Mouse (Mus musculus): ENCODE results near the gene Tfap4. TPM values are rescaled to one million over a fixed set of nuclear protein-coding genes. Genes with fewer than 3 reads are reported as not detected.

The Tfap4 gene
- polyA plus RNA-seq, 1 experiment, result 8.3 TPM

GRCm38 (mm10) chr16:4603453-4603837 is 43.8 kb upstream of the Tfap4 start:
- WGBS, result 84% methylated on average over 1 of the region's 1 CpGs
- no peak for TF ChIP-seq POLR2A (IDR thresholded peaks at IDR 0.05; ENCODE audit: low read depth, low read length)
- TF ChIP-seq CTCF (IDR thresholded peaks at IDR 0.05; ENCODE audit: extremely low read depth, insufficient read length, insufficient replicate concordance, low read depth, low read length), result no peak
- Histone ChIP-seq H3K4me3 (ENCODE audit: low read depth, low read length) (no peak overlapping the region), H3K36me3 (ENCODE audit: control insufficient read depth, insufficient read depth, low read length) (no peaks in the 10 kb centered on the region), H3K27me3 (ENCODE audit: control insufficient read depth, insufficient read depth, low read length) (no peaks in the 10 kb centered on the region), H3K27ac (ENCODE audit: insufficient read depth, low read depth, low read length) (no peak overlapping the region), H3K4me1 (ENCODE audit: control insufficient read depth, insufficient read depth, insufficient read length, low read length) (peaks cover 34% of the 10 kb centered on the region)

- Histone ChIP-seq H3K27ac (ENCODE audit: insufficient read depth, low read depth, low read length) (no peak overlapping the region), H3K4me3 (ENCODE audit: low read depth, low read length) (no peak overlapping the region), H3K4me1 (ENCODE audit: control insufficient read depth, insufficient read depth, insufficient read length, low read length) (peaks cover 34% of the 10 kb centered on the region), H3K36me3 (ENCODE audit: control insufficient read depth, insufficient read depth, low read length) (no peaks in the 10 kb centered on the region), H3K27me3 (ENCODE audit: control insufficient read depth, insufficient read depth, low read length) (no peaks in the 10 kb centered on the region)
- 73% methylated on average over 7 of the region's 7 CpGs for WGBS
- no peak for TF ChIP-seq CTCF (IDR thresholded peaks at IDR 0.05; ENCODE audit: extremely low read depth, insufficient read length, insufficient replicate concordance, low read depth, low read length)
- no peak for TF ChIP-seq POLR2A (IDR thresholded peaks at IDR 0.05; ENCODE audit: low read depth, low read length)
Measured at GRCm38 (mm10) chr16:4602766-4603452, 43.3 kb upstream of the Tfap4 start.

- 15% methylated on average over 3 of the region's 3 CpGs for WGBS
- TF ChIP-seq CTCF (IDR thresholded peaks at IDR 0.05; ENCODE audit: extremely low read depth, insufficient read length, insufficient replicate concordance, low read depth, low read length) (no peak), POLR2A (IDR thresholded peaks at IDR 0.05; ENCODE audit: low read depth, low read length) (no peak)
Measured at GRCm38 (mm10) chr16:4602189-4602588, 42.5 kb upstream of the Tfap4 start.

GRCm38 (mm10) chr16:4600701-4601310 is 41.2 kb upstream of the Tfap4 start:
- 85% methylated on average over 9 of the region's 9 CpGs for WGBS
- Histone ChIP-seq H3K36me3 (ENCODE audit: control insufficient read depth, insufficient read depth, low read length) (no peaks in the 10 kb centered on the region), H3K27me3 (ENCODE audit: control insufficient read depth, insufficient read depth, low read length) (no peaks in the 10 kb centered on the region), H3K27ac (ENCODE audit: insufficient read depth, low read depth, low read length) (no peak overlapping the region), H3K4me3 (ENCODE audit: low read depth, low read length) (no peak overlapping the region), H3K4me1 (ENCODE audit: control insufficient read depth, insufficient read depth, insufficient read length, low read length) (peaks cover 18% of the 10 kb centered on the region)
- TF ChIP-seq CTCF (IDR thresholded peaks at IDR 0.05; ENCODE audit: extremely low read depth, insufficient read length, insufficient replicate concordance, low read depth, low read length) (no peak), POLR2A (IDR thresholded peaks at IDR 0.05; ENCODE audit: low read depth, low read length) (no peak)

More at GRCm38 (mm10) chr16:4602189-4602588, 42.5 kb upstream of the Tfap4 start:
- Histone ChIP-seq H3K27me3 (ENCODE audit: control insufficient read depth, insufficient read depth, low read length) (no peaks in the 10 kb centered on the region), H3K4me1 (ENCODE audit: control insufficient read depth, insufficient read depth, insufficient read length, low read length) (peaks cover 31% of the 10 kb centered on the region), H3K36me3 (ENCODE audit: control insufficient read depth, insufficient read depth, low read length) (no peaks in the 10 kb centered on the region), H3K27ac (ENCODE audit: insufficient read depth, low read depth, low read length) (no peak overlapping the region), H3K4me3 (ENCODE audit: low read depth, low read length) (no peak overlapping the region)

- 78% methylated on average over 3 of the region's 3 CpGs for WGBS
- H3K4me1 ChIP-seq (ENCODE audit: control insufficient read depth, insufficient read depth, insufficient read length, low read length), result peaks cover 17% of the 10 kb centered on the region
- H3K27me3 ChIP-seq (ENCODE audit: control insufficient read depth, insufficient read depth, low read length), result peaks cover 4% of the 10 kb centered on the region; the same call in 1 of the 2 replicates
- TF ChIP-seq POLR2A (IDR thresholded peaks at IDR 0.05; ENCODE audit: low read depth, low read length), result no peak
- no peak for TF ChIP-seq CTCF (IDR thresholded peaks at IDR 0.05; ENCODE audit: extremely low read depth, insufficient read length, insufficient replicate concordance, low read depth, low read length)
- no peaks in the 10 kb centered on the region for H3K36me3 ChIP-seq (ENCODE audit: control insufficient read depth, insufficient read depth, low read length)
- no peak overlapping the region for H3K4me3 ChIP-seq (ENCODE audit: low read depth, low read length)
- H3K27ac ChIP-seq (ENCODE audit: insufficient read depth, low read depth, low read length), result no peak overlapping the region
Measured at GRCm38 (mm10) chr16:4599616-4600015, 40.0 kb upstream of the Tfap4 start.

GRCm38 (mm10) chr16:4598891-4599543 is 39.4 kb upstream of the Tfap4 start:
- H3K4me3 ChIP-seq (ENCODE audit: low read depth, low read length), result no peak overlapping the region
- 57% methylated on average over 6 of the region's 6 CpGs for WGBS
- TF ChIP-seq POLR2A (IDR thresholded peaks at IDR 0.05; ENCODE audit: low read depth, low read length) (no peak), CTCF (IDR thresholded peaks at IDR 0.05; ENCODE audit: extremely low read depth, insufficient read length, insufficient replicate concordance, low read depth, low read length) (no peak)
- H3K4me1 ChIP-seq (ENCODE audit: control insufficient read depth, insufficient read depth, insufficient read length, low read length), result peaks cover 17% of the 10 kb centered on the region
- no peak overlapping the region for H3K27ac ChIP-seq (ENCODE audit: insufficient read depth, low read depth, low read length)
- peaks cover 10% of the 10 kb centered on the region for H3K27me3 ChIP-seq (ENCODE audit: control insufficient read depth, insufficient read depth, low read length)
- no peaks in the 10 kb centered on the region for H3K36me3 ChIP-seq (ENCODE audit: control insufficient read depth, insufficient read depth, low read length)

GRCm38 (mm10) chr16:4598041-4598440 is 38.4 kb upstream of the Tfap4 start:
- no peaks in the 10 kb centered on the region for H3K36me3 ChIP-seq (ENCODE audit: control insufficient read depth, insufficient read depth, low read length)
- no peak for TF ChIP-seq CTCF (IDR thresholded peaks at IDR 0.05; ENCODE audit: extremely low read depth, insufficient read length, insufficient replicate concordance, low read depth, low read length)
- TF ChIP-seq POLR2A (IDR thresholded peaks at IDR 0.05; ENCODE audit: low read depth, low read length), result no peak
- no peak overlapping the region for H3K4me3 ChIP-seq (ENCODE audit: low read depth, low read length)
- H3K4me1 ChIP-seq (ENCODE audit: control insufficient read depth, insufficient read depth, insufficient read length, low read length), result peaks cover 15% of the 10 kb centered on the region
- H3K27ac ChIP-seq (ENCODE audit: insufficient read depth, low read depth, low read length), result no peak overlapping the region
- 90% methylated on average over 5 of the region's 5 CpGs for WGBS
- H3K27me3 ChIP-seq (ENCODE audit: control insufficient read depth, insufficient read depth, low read length), result peaks cover 14% of the 10 kb centered on the region
